Mouse (Mus musculus): Measurements from ENCODE around the gene Plau. TPM values are rescaled to one million over a fixed set of nuclear protein-coding genes. Genes with fewer than 3 reads are reported as not detected.

The Plau gene
- polyA plus RNA-seq, 1 experiment from 2014 or later, result 0.47 TPM

- 74% methylated on average over 7 of the region's 7 CpGs for WGBS
- DNase-seq (ENCODE audit: low spot score), result no peak
These were observed 24.6 kb upstream of the Plau start for GRCm38 (mm10) chr14:20811779-20812406.

GRCm38 (mm10) chr14:20815448-20815847 is 21.0 kb upstream of the Plau start:
- WGBS, result 90% methylated on average over 3 of the region's 3 CpGs
- Histone ChIP-seq H3K4me3 (no peak overlapping the region), H3K27me3 (ENCODE audit: insufficient read depth, poor library complexity, severe bottlenecking) (no peaks in the 10 kb centered on the region), H3K4me1 (replicated peaks) (no peaks in the 10 kb centered on the region; the same call in 1 of the 2 replicates), H3K9me3 (0 out of 2 replicates have a peak, but pooled peaks cover 7% of the 10 kb centered on the region), H3K27ac (no peak overlapping the region), H3K36me3 (no peaks in the 10 kb centered on the region)
- no peak for DNase-seq (ENCODE audit: low spot score)

More at GRCm38 (mm10) chr14:20811779-20812406, 24.6 kb upstream of the Plau start:
- no peaks in the 10 kb centered on the region for H3K27me3 ChIP-seq (ENCODE audit: insufficient read depth, poor library complexity, severe bottlenecking)
- H3K36me3 ChIP-seq, result no peaks in the 10 kb centered on the region
- no peak overlapping the region for H3K27ac ChIP-seq
- H3K9me3 ChIP-seq, result 0 out of 2 replicates have a peak, but pooled peaks cover 7% of the 10 kb centered on the region
- H3K4me1 ChIP-seq (replicated peaks), result no peaks in the 10 kb centered on the region; the same call in 1 of the 2 replicates
- no peak overlapping the region for H3K4me3 ChIP-seq

GRCm38 (mm10) chr14:20824517-20824916 is 11.9 kb upstream of the Plau start:
- Histone ChIP-seq H3K4me3 (no peak overlapping the region), H3K27me3 (ENCODE audit: insufficient read depth, poor library complexity, severe bottlenecking) (no peaks in the 10 kb centered on the region), H3K4me1 (replicated peaks) (no peaks in the 10 kb centered on the region), H3K9me3 (no peaks in the 10 kb centered on the region), H3K36me3 (no peaks in the 10 kb centered on the region), H3K27ac (no peak overlapping the region)
- WGBS, result 92% methylated on average over 1 of the region's 1 CpGs
- no peak for DNase-seq (ENCODE audit: low spot score)

- Histone ChIP-seq H3K4me3 (no peak overlapping the region), H3K27me3 (ENCODE audit: insufficient read depth, poor library complexity, severe bottlenecking) (no peaks in the 10 kb centered on the region), H3K4me1 (replicated peaks) (no peaks in the 10 kb centered on the region), H3K27ac (no peak overlapping the region), H3K36me3 (no peaks in the 10 kb centered on the region), H3K9me3 (no peaks in the 10 kb centered on the region)
- DNase-seq (ENCODE audit: low spot score), result no peak
- WGBS, result 96% methylated on average over 2 of the region's 2 CpGs
These were observed 10.9 kb upstream of the Plau start for GRCm38 (mm10) chr14:20825516-20825915.

- Histone ChIP-seq H3K4me3 (no peak overlapping the region), H3K27ac (no peak overlapping the region), H3K27me3 (ENCODE audit: insufficient read depth, poor library complexity, severe bottlenecking) (no peaks in the 10 kb centered on the region), H3K9me3 (no peaks in the 10 kb centered on the region), H3K4me1 (replicated peaks) (no peaks in the 10 kb centered on the region), H3K36me3 (no peaks in the 10 kb centered on the region)
- 86% methylated on average over 8 of the region's 8 CpGs for WGBS
- DNase-seq (ENCODE audit: low spot score), result no peak
These were observed 9.4 kb upstream of the Plau start for GRCm38 (mm10) chr14:20827061-20827460.

- no peak for DNase-seq (ENCODE audit: low spot score)
- H3K4me1 ChIP-seq (replicated peaks), result no peaks in the 10 kb centered on the region
- no peaks in the 10 kb centered on the region for H3K27me3 ChIP-seq (ENCODE audit: insufficient read depth, poor library complexity, severe bottlenecking)
- no peak overlapping the region for H3K4me3 ChIP-seq
- H3K9me3 ChIP-seq, result no peaks in the 10 kb centered on the region
- H3K36me3 ChIP-seq, result no peaks in the 10 kb centered on the region
- no peak overlapping the region for H3K27ac ChIP-seq
- WGBS, result 90% methylated on average over 5 of the region's 5 CpGs
These were observed 9.0 kb upstream of the Plau start for GRCm38 (mm10) chr14:20827491-20827890.

- H3K4me1 ChIP-seq (replicated peaks), result no peaks in the 10 kb centered on the region
- WGBS, result 87% methylated on average over 3 of the region's 3 CpGs
These were observed 7.9 kb upstream of the Plau start for GRCm38 (mm10) chr14:20828524-20828923.

GRCm38 (mm10) chr14:20829523-20830366 is 6.7 kb upstream of the Plau start:
- Histone ChIP-seq H3K36me3 (no peaks in the 10 kb centered on the region), H3K9me3 (no peaks in the 10 kb centered on the region), H3K27ac (no peak overlapping the region), H3K27me3 (ENCODE audit: insufficient read depth, poor library complexity, severe bottlenecking) (peaks cover 3% of the 10 kb centered on the region), H3K4me3 (no peak overlapping the region), H3K4me1 (replicated peaks) (no peaks in the 10 kb centered on the region)
- DNase-seq (ENCODE audit: low spot score), result no peak
- 88% methylated on average over 12 of the region's 12 CpGs for WGBS

More at GRCm38 (mm10) chr14:20828524-20828923, 7.9 kb upstream of the Plau start:
- Histone ChIP-seq H3K9me3 (no peaks in the 10 kb centered on the region), H3K36me3 (no peaks in the 10 kb centered on the region), H3K27ac (no peak overlapping the region), H3K27me3 (ENCODE audit: insufficient read depth, poor library complexity, severe bottlenecking) (no peaks in the 10 kb centered on the region), H3K4me3 (no peak overlapping the region)
- DNase-seq (ENCODE audit: low spot score), result no peak

- no peaks in the 10 kb centered on the region for H3K36me3 ChIP-seq
- no peak overlapping the region for H3K27ac ChIP-seq
- no peak for DNase-seq (ENCODE audit: low spot score)
- H3K9me3 ChIP-seq, result no peaks in the 10 kb centered on the region
- WGBS, result 87% methylated on average over 9 of the region's 9 CpGs
- peaks cover 10% of the 10 kb centered on the region for H3K27me3 ChIP-seq (ENCODE audit: insufficient read depth, poor library complexity, severe bottlenecking)
- H3K4me3 ChIP-seq, result no peak overlapping the region
- H3K4me1 ChIP-seq (replicated peaks), result peaks cover 4% of the 10 kb centered on the region; the same call in 1 of the 2 replicates
These were observed 5.1 kb upstream of the Plau start for GRCm38 (mm10) chr14:20831141-20831910.

- no peak overlapping the region for H3K4me3 ChIP-seq
- no peak for DNase-seq (ENCODE audit: low spot score)
- peaks cover 9% of the 10 kb centered on the region for H3K4me1 ChIP-seq (replicated peaks)
- peaks cover 11% of the 10 kb centered on the region for H3K27me3 ChIP-seq (ENCODE audit: insufficient read depth, poor library complexity, severe bottlenecking)
- H3K27ac ChIP-seq, result no peak overlapping the region
- H3K9me3 ChIP-seq, result no peaks in the 10 kb centered on the region
- 76% methylated on average over 1 of the region's 1 CpGs for WGBS
- H3K36me3 ChIP-seq, result no peaks in the 10 kb centered on the region
These were observed 4.5 kb upstream of the Plau start for GRCm38 (mm10) chr14:20831915-20832314.

GRCm38 (mm10) chr14:20833525-20833924 is 2.9 kb upstream of the Plau start:
- no peak for DNase-seq (ENCODE audit: low spot score)
- Histone ChIP-seq H3K4me3 (no peak overlapping the region), H3K27me3 (ENCODE audit: insufficient read depth, poor library complexity, severe bottlenecking) (peaks cover 27% of the 10 kb centered on the region), H3K36me3 (no peaks in the 10 kb centered on the region), H3K27ac (no peak overlapping the region), H3K9me3 (no peaks in the 10 kb centered on the region), H3K4me1 (replicated peaks) (peaks cover 19% of the 10 kb centered on the region)
- 88% methylated on average over 4 of the region's 4 CpGs for WGBS

GRCm38 (mm10) chr14:20834136-20834535 is 2.3 kb upstream of the Plau start:
- no peaks in the 10 kb centered on the region for H3K36me3 ChIP-seq
- no peak for DNase-seq (ENCODE audit: low spot score)
- H3K4me1 ChIP-seq (replicated peaks), result peaks cover 22% of the 10 kb centered on the region
- H3K27ac ChIP-seq, result no peak overlapping the region
- peaks cover 32% of the 10 kb centered on the region for H3K27me3 ChIP-seq (ENCODE audit: insufficient read depth, poor library complexity, severe bottlenecking)
- 70% methylated on average over 7 of the region's 7 CpGs for WGBS
- H3K9me3 ChIP-seq, result no peaks in the 10 kb centered on the region
- H3K4me3 ChIP-seq, result no peak overlapping the region
